Mouse (Mus musculus): ENCODE measurements at regions not wholly inside any gene's neighbourhood (a gene's known extent, or its start where the extent isn't known, plus 50 kb on each side); places are given as distances from the start of the nearest gene placed in this dataset.

DNA sequence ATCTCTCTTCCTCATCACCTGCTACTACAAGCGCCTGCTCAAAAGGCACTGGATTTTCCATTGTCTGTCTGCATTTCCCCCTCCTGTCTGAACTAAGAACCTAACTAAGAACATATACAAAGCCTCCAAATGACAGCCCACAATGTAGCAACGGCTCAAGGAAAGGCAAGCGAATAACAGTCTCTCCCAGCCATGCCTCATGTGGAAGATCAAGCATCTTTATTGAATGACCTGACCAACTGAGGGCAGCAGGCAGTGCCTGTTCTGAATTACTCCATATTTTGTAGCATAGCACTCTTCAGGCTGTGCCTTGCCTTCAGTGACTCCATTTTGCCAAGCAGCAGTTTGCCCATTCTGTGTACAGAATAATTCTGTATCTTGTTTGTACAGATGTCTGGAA is 183.9 kb downstream of the Xxylt1 start:
- no peak for TF ChIP-seq POLR2A (IDR thresholded peaks at IDR 0.05; ENCODE audit: control insufficient read depth, extremely low read depth, insufficient read depth, low read length, poor library complexity)
- no peak for TF ChIP-seq CTCF (IDR thresholded peaks at IDR 0.05; ENCODE audit: borderline replicate concordance, control insufficient read depth, extremely low read depth, insufficient read depth, low read length, poor library complexity)

All from thymus, adult 2 months (tissue).